Mouse (Mus musculus): ENCODE data around the gene Fbxo2.

DNA sequence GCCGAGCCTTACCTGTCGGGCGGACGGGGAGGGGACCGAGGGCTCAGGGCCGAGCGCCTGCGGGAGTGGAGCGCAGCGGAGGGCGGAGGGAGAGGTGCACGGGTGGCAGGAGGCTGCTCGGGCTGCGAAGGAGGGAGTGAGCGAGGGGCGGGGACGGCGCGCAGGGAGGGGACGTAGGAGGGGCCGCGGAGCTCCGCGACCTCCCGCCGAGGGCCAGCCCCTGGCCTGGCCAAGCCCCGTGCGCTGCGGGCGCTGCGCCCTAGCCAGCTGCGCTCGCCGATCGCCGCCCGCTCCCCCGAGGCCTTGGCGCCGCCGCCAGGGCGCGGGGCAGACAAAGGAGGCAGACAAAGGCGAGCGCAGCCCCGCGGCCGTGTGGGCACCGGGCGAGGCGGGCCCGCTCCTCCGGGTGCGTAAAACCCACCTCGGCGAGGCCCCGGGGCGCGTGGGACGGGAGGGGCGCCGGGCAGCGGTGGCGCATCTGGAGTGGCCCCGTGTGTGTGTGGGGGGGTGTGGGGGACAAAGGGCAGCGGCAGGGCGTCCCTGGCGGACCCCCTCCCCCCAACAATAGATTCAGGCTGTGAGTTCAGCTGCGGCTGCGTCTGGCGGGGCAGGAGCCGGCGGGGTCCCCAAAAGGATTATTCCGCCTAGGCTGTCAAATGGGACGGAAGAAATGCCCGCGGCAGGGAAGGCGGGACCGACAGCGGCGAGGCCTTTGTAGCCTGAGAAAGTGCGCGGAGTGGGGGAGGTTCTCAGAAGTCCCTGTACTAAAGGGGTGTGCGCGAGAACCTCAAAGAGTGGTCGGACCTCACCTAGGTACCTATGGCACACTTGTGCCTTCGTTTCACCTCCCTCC lies 29.6 kb upstream of the Fbxo2 start, which contains the start of gene Draxin:
- no peak for TF ChIP-seq POLR2A (IDR thresholded peaks at IDR 0.05; ENCODE audit: low read depth, low read length)
- no peak for TF ChIP-seq CTCF (IDR thresholded peaks at IDR 0.05; ENCODE audit: extremely low read depth, insufficient read depth, insufficient read length, insufficient replicate concordance)
